ENCODE assay signal across 23 mouse cellular contexts in the genomic region with DNA sequence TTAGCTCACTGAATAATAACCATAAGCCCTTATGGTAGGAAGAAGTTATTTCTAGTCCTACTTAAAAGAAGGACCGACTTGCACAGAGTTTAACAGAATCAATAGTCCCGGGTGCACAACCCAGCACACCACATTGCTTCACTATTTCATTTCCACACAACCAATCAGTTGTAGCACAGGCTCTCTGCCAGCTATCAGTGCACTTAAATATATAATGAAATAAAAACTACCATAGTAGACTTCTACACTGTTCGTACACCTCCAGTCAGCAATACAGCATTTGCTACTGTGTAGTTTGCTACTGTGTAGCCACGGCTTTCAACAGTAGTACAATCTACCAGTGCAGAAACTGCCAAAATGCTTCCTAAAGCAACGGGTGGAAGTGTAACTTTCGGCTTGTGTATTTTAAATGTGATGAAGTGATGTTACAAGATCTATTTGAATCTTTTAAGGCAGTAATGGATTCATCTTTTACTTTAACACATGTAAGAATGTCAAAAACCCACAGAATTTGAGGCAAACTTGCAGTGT.
DNase-seq lines count a peak whose midpoint lies in the region; ATAC-seq lines count a peak whose summit lies in the region.
"Had no signal": no experiment of that assay in that cellular context is flagged by ENCODE, and none has a peak within 500 bp of the region (broad histone marks: within the 10 kb centered on the region; RNA-seq: fewer than 3 reads in every experiment).

No protein-coding gene starts in this region.

- no peak overlapping the region for H3K27ac ChIP-seq in midbrain, embryonic 12.5 days (replicated peaks)
- no peak overlapping the region for H3K27ac ChIP-seq in midbrain, embryonic 10.5 days (replicated peaks)
- no peak overlapping the region for H3K27ac ChIP-seq in forebrain, embryonic 15.5 days (replicated peaks)
- H3K27ac ChIP-seq in midbrain, embryonic 16.5 days (ENCODE audit: low read length) = no peak overlapping the region
- H3K27ac ChIP-seq: embryonic facial prominence, embryonic 12.5 days; hindbrain, embryonic 12.5 days; kidney, embryonic 15.5 days; liver, embryonic 14.5 days; lung, embryonic 15.5 days had no signal

- H3K27me3 ChIP-seq in midbrain, embryonic 12.5 days = no peaks in the 10 kb centered on the region; the same call in 1 of the 2 replicates
- no peaks in the 10 kb centered on the region for H3K27me3 ChIP-seq in midbrain, embryonic 10.5 days (ENCODE audit: low read depth, poor library complexity, severe bottlenecking)
- no peaks in the 10 kb centered on the region for H3K27me3 ChIP-seq in forebrain, embryonic 15.5 days
- H3K27me3 ChIP-seq in midbrain, embryonic 16.5 days (ENCODE audit: control insufficient read depth, insufficient read depth, low read depth, low read length) = no peaks in the 10 kb centered on the region
- H3K27me3 ChIP-seq: embryonic facial prominence, embryonic 12.5 days; hindbrain, embryonic 12.5 days; kidney, embryonic 15.5 days; lung, embryonic 15.5 days had no signal

- H3K9ac ChIP-seq in midbrain, embryonic 12.5 days (replicated peaks) = no peak overlapping the region
- no peak overlapping the region for H3K9ac ChIP-seq in forebrain, embryonic 15.5 days (replicated peaks)
- no peak overlapping the region for H3K9ac ChIP-seq in midbrain, embryonic 16.5 days (ENCODE audit: low read depth, low read length)
- H3K9ac ChIP-seq: embryonic facial prominence, embryonic 12.5 days; hindbrain, embryonic 12.5 days; kidney, embryonic 15.5 days; liver, embryonic 14.5 days; lung, embryonic 15.5 days had no signal

- DNase-seq in frontal cortex, adult 2 months (ENCODE audit: extremely low spot score in 1 of 2, low spot score in 1 of 2) = no peak
- no peak for DNase-seq in midbrain, embryonic 10.5 days (ENCODE audit: low spot score)
- no peak for DNase-seq in spleen, adult 12 weeks (ENCODE audit: low spot score)
- no peak for DNase-seq in left cerebral cortex, adult 8-10 months (ENCODE audit: low spot score in 2 of 2)
- DNase-seq: adrenal gland, postnatal 14 days; cerebellum, adult 2 months; cerebellum, postnatal 25 days; gastrocnemius, postnatal 10 days; kidney, postnatal 36 days; lung, postnatal 36 days; right cerebral cortex, postnatal 25 days; thymus, postnatal 25 days had no signal

- H3K9me3 ChIP-seq in midbrain, embryonic 12.5 days = no peaks in the 10 kb centered on the region
- H3K9me3 ChIP-seq in midbrain, embryonic 10.5 days (replicated peaks) = no peaks in the 10 kb centered on the region
- no peaks in the 10 kb centered on the region for H3K9me3 ChIP-seq in forebrain, embryonic 15.5 days
- H3K9me3 ChIP-seq in midbrain, embryonic 16.5 days (replicated peaks; ENCODE audit: control insufficient read depth, low read length, poor library complexity, severe bottlenecking) = no peaks in the 10 kb centered on the region
- H3K9me3 ChIP-seq: embryonic facial prominence, embryonic 12.5 days; hindbrain, embryonic 12.5 days; kidney, embryonic 15.5 days; lung, embryonic 15.5 days had no signal

- no peak overlapping the region for H3K4me3 ChIP-seq in midbrain, embryonic 12.5 days
- no peak overlapping the region for H3K4me3 ChIP-seq in midbrain, embryonic 10.5 days
- no peak overlapping the region for H3K4me3 ChIP-seq in forebrain, embryonic 15.5 days
- no peak overlapping the region for H3K4me3 ChIP-seq in midbrain, embryonic 16.5 days (ENCODE audit: low read depth, low read length)
- H3K4me3 ChIP-seq: embryonic facial prominence, embryonic 12.5 days; hindbrain, embryonic 12.5 days; kidney, embryonic 15.5 days; lung, embryonic 15.5 days; myocyte had no signal

- peaks cover 3% of the 10 kb centered on the region; the same call in 1 of the 2 replicates for H3K36me3 ChIP-seq in midbrain, embryonic 12.5 days
- peaks cover 9% of the 10 kb centered on the region for H3K36me3 ChIP-seq in midbrain, embryonic 10.5 days
- no peaks in the 10 kb centered on the region for H3K36me3 ChIP-seq in forebrain, embryonic 15.5 days
- no peaks in the 10 kb centered on the region for H3K36me3 ChIP-seq in midbrain, embryonic 16.5 days (ENCODE audit: control insufficient read depth, insufficient read depth, low read length)
- H3K36me3 ChIP-seq: hindbrain, embryonic 12.5 days; kidney, embryonic 15.5 days; lung, embryonic 15.5 days had no signal

- 0 out of 2 replicates have a peak overlapping the region, but pooled peaks have one; percentile 8 for H3K4me2 ChIP-seq in midbrain, embryonic 12.5 days (replicated peaks)
- H3K4me2 ChIP-seq in forebrain, embryonic 15.5 days (replicated peaks) = no peak overlapping the region
- H3K4me2 ChIP-seq in midbrain, embryonic 16.5 days (ENCODE audit: low read length) = 0 out of 2 replicates have a peak overlapping the region, but pooled peaks have one; percentile 3
- H3K4me2 ChIP-seq: embryonic facial prominence, embryonic 12.5 days; hindbrain, embryonic 12.5 days; kidney, embryonic 15.5 days; lung, embryonic 15.5 days had no signal

- peaks cover 32% of the 10 kb centered on the region for H3K4me1 ChIP-seq in midbrain, embryonic 12.5 days
- H3K4me1 ChIP-seq in midbrain, embryonic 10.5 days = peaks cover 44% of the 10 kb centered on the region
- peaks cover 26% of the 10 kb centered on the region for H3K4me1 ChIP-seq in forebrain, embryonic 15.5 days
- peaks cover 22% of the 10 kb centered on the region for H3K4me1 ChIP-seq in midbrain, embryonic 16.5 days (ENCODE audit: control insufficient read depth, insufficient read depth, low read length)
- H3K4me1 ChIP-seq: lung, embryonic 15.5 days had no signal

- peak; percentile 68 for ATAC-seq in frontal cortex, adult (ENCODE audit: low TSS enrichment)
- peak; percentile 39 for ATAC-seq in midbrain, embryonic 12.5 days (ENCODE audit: low FRiP score, low read depth)
- peak; percentile 30; the same call in 1 of the 2 replicates for ATAC-seq in forebrain, embryonic 15.5 days (replicated peaks)
- ATAC-seq in midbrain, embryonic 16.5 days = peak; percentile 31; the same call in 1 of the 2 replicates
- ATAC-seq: intestine, postnatal 0 days had no signal

- 70% methylated on average over 6 of the region's 6 CpGs for WGBS in midbrain, embryonic 12.5 days
- 87% methylated on average over 6 of the region's 6 CpGs for whole genome bisulfite sequencing in midbrain, embryonic 10.5 days
- WGBS in forebrain, embryonic 15.5 days = 32% methylated on average over 6 of the region's 6 CpGs
- WGBS in midbrain, embryonic 16.5 days = 56% methylated on average over 6 of the region's 6 CpGs
